Mouse (Mus musculus) spleen, postnatal 14 days (tissue): Measurements from ENCODE around the gene Zc3h10.

Experiments
- DNase-seq, 2 experiments: peaks; one replicate each; pipeline ENCODE4 v3.0.0; 2021 to 2022; ENCODE audit warnings: low spot score in 2 of 2

Gene Zc3h10

DNA sequence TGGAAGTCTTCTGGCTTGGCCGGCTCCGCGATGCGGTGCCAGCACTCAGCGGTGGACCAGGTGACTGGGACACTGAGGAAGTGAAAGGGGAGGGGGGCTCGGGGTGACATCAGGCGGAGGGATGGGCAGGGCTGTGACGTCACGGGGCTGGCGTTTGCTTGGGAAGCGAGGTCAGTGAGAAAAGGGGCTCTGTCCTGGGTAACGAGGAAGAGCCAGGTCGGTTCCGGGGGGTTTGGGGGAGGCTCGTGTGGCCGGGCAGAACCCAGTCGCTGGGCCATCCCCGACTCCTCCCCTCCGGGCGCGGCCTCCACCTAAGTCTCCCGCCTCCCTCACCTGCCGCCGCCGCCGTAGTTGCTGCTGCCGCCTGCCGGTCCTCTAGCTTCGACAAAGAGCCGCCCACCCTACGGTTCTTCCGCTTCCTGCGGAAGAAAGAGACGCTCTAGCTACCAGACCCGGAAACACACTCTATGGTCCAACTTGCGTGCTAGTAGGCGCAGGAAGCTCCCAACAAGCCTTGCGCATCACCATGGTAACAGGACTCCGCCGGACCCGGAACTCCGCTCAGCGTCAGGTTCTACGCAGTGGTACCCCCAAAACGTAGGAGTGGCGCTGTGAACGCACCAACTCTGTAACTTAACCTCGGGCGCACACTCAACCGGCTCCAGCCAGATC lies at the start of gene Zc3h10:
Gene Zc3h10, minus strand, starts transcription at position 414 of the 672 bp plus-strand sequence.
- peak; percentile 86 to 89 for DNase-seq

DNA sequence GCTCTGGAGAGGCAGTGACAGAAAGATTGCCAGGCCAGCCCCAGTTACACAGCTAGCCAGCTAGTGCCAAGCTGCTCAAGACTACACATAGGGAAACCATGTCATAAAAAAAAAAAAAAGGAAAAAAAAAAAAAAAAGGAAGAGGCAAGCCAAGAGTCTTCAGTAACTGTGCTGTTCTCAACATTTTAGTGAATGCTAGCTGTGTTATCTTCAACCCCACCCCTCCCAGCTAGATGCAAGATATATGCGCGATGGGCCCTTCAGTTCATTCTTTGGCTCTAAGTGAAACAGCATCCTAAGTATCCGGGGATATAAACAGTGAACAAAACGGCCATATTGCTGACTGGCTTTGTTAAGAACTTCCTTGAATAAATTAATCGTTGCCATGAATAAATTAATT lies 45.2 kb upstream of the Zc3h10 start:
- DNase-seq = no peak

DNA sequence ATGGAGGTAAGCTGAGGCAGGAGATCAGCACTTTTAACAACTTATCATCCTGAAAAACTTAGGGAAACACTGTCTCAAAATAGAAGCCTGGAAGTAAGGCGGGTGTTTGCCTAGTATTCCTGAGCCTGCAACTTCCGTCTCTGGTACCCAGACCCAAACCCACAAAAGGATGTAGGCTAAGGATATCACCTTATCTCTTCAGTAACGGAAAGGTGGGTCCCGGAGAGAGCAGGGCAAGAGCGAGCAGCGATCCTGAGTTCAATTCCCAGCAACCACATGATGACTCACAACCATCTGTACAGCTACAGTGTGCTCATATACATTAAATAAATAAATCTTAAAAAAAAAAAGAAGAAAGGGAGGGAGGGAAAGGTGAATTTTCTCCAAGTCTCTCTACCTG lies 43.9 kb upstream of the Zc3h10 start:
- DNase-seq = no peak

DNA sequence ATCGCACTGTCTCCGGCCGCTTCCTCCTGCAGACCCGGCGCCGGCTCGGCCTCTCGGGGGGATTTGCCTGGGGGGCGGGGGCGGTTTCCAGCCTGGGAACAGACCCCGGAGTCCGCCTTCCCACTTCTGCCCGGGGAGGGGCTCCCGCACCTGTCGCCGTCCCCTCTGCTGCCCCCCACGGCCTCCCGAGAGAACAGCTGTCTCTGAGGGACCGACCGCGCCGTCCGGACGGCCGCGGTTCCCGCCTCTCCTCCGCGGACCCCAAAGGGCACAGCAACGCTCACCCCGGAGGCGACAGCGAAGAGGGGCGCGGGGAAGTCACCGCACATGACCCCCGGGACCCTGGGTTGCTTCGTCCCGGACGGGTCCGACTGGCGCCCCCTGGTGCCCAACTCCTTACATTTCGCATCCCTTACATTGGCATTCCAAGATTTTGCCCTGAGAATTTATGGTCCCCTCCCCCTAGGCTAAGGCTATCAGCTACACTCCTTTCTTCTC lies 42.7 kb upstream of the Zc3h10 start:
- DNase-seq = peak in 1 of 2 experiments; percentile 27

DNA sequence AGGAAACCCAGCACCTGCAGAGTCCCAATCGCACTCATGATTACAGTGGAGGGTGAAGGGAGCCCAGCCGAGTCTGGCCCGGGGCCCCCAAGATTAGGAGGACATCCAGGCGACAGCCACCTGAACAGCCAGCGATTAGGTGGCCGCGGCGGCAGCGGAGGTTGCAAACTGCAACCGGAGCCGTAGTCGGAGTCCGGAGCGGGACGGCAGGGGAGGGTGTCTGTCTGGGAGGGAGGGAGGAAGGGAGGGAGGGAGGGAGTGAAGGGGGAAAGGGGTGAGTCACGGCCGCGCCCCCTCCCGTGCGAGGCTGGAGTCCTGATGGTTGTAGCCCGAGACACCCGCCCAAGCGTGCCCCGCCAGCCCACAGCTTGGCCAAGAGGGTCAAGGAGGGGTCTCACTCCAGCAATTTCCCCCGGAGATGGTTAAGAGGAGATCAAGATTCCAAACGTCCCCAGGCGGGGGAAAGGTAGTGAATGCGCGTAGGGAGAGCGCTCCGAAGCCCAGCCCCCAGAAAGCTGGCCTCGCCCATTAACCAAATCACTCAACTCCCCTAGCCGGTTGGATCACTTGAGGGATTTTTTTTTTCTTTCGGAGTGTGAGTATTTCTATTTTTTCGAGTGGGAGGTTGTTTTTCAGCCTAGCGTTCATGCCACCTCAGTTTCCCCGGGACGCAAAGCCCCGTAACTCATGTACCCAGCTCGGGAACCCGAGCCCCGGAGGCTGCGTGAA lies 42.1 kb upstream of the Zc3h10 start, which contains the start of gene Erbb3:
Gene Erbb3, minus strand, starts transcription at position 189 of the 729 bp plus-strand sequence.
- DNase-seq = peak in 1 of 2 experiments; percentile 18

DNA sequence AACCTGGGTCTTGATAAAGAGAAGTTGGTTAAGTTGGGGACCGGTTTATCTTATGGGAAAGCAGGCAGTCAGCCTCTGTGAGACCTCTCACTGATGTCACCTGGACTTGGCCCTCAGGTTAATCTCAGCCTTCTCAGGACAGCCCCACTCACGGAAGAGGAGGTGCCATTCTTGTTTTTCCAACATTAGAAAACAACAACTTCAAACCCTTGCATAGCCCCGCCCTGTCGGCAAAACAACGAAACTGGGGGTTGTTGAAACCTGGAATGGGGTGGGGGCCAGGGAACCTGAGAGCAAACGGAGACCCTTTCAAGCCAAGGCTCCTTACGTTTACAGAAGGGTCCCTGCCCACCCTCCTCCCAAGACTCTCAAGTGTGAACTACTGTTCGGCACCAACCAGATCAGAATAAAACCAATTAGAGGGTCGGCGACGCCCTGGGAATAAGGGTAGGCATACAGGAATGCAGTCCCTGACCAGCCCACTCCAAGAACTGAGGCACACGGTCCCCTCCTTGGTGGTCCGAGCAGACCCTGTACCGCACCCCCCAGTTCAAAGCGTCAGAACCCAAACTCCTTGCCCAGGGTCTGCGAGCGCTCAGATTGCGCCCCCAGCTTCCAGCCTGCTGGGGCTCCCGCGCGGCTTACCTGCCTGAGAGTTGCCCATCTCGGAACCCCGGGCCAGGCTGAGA lies 41.3 kb upstream of the Zc3h10 start:
- no peak for DNase-seq

DNA sequence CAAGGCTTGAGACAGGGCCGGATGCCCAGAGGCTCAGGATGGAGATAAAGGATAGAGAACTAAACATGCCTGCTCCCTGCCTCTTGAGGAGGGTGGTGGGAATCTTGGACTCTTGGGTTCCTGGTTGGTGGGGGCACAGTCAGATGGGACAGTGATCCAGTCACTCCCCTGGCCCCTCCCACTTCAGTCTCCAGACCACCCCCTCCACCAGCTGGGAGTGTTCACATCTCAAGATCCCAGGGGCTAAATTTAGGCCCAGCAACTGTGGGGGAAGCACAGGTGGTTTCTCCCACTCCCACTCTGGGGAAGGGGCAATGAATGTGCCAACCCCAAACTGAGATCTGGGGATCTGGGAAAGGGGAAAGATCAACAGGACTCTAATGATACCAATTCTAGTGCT lies 40.6 kb upstream of the Zc3h10 start:
- DNase-seq = no peak

DNA sequence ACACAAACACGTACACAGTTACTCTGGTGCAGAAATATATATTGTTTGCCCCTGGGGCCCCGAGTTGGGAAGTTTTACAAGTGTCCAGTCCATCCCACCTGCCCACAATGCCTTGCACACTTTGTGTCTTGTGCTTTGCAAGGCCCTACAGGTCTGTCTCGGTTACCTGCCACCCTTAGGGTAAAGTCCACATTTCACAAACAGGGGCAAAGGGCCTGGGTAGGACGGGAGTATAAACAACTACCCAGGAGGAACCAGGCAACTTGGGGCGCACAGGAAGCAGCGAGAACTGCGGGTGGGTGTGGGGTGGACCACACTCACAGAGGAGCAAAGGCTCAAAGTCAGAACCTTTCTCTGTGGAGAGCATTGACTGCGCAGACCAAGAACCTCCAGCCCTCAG lies 40.1 kb upstream of the Zc3h10 start:
- no peak for DNase-seq

DNA sequence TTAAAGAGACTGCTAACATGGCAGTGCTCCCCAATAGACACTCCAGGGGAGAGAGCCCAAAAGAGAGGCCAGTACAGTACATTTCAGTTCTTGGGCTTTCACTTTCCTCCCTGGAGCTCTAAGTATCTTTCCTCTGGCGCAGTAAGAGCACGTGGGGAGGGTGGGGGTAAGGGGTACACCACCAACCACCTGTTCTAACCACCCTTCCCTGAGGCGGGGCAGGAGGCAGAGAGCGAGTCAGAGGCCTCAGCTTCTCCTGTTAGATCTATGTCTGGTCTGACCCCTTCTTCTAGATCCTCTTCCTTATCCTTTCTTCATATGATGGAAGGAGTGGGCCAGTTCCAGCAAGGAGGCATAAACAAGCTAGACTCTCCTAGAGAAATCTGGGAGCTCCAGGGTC lies 39.5 kb upstream of the Zc3h10 start:
- no peak for DNase-seq

DNA sequence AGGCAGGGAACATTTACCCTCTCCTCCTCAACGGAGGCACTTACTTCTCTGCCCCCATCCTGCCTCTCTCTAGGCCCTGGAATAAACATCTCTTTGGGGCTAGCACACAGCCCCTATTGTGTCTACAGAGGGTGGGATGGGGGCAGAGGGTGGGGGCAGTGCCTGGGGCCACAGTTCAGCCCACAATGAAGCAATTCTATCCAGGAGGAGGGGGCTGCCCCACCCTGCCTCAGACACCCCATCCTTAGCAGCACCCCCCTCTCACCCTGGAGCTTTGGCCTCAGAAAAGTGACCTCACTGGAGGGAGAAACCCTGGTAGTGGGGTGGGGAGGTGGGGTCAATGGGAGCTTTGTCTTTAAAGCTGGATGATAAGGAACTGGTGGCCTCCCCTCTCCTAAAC lies 39.0 kb upstream of the Zc3h10 start:
- DNase-seq = no peak

DNA sequence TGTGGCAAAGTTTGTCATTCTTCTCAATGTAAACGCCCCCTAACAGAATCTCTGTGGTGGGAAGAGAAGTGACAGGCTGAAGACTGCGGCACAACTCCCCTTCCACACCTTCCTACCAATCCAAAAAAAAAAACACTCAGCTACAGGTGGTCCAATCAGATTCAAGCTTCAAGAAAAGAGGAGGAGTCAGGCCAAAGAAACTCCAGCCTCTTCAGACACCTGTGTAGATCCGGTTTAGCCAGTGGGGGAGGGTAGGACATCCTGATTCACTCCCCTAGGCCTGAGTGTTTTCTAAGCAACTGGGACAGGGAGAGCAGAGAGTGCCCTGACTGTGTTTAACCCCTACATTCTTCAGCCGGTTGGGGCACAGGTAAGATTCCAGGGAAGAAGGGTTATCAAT lies 36.8 kb upstream of the Zc3h10 start:
- no peak for DNase-seq

DNA sequence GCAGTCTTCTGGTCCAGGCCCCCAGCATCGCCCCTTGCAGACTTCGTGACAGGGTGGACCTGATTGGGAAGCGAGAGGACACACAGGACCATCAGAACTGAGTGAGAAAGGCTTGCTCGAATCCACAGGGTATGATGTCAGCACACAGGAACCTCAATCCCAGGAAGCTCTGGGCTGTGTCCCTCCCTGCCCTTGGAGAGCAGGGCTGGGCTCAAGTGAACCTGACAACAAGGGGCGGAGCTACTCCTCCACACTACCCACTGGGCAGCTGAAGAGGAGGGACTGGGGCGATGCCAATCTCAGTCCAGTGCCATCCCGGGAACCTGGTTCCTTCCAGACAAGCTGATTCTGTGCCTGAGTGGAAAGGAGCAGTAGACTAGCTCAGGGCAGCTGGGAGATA lies 36.1 kb upstream of the Zc3h10 start:
- DNase-seq = no peak

DNA sequence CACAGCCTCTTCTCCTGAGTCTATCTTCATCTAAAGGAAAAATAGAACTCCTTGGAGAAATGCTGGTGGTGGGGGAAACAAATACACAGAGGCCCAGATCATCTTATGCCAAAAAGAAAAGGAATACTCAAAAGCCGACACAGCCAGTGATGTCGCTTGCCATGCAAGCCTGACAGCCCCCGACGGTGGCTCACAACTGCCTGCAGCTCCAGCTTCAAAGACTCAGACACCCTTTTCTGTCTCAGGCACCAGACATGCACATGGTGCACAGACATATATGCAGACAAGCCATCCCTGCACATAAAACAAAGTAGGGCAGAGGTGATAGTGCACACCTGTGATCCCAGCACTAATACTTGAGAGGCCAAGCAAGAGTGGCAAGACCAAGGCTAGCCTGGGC lies 32.2 kb upstream of the Zc3h10 start:
- no peak for DNase-seq

DNA sequence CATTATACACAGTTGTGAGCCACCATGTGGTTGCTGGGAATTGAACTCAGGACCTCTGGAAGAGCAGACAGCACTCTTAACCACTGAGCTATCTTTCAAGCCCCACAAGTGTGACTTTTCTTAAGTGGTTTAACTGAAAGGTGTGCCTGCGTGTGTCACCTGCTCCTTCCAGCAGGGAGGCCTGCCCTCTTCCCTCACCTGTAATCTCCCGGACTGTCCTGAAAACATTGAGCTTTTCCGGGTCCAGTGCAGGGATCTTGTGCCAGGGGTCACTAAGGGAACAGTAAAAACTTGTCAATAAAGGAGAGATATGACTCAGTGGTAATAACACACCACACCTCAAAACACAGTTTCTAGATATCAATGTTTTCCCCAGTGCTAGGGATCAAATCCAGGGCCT lies 31.7 kb upstream of the Zc3h10 start:
- DNase-seq = no peak

DNA sequence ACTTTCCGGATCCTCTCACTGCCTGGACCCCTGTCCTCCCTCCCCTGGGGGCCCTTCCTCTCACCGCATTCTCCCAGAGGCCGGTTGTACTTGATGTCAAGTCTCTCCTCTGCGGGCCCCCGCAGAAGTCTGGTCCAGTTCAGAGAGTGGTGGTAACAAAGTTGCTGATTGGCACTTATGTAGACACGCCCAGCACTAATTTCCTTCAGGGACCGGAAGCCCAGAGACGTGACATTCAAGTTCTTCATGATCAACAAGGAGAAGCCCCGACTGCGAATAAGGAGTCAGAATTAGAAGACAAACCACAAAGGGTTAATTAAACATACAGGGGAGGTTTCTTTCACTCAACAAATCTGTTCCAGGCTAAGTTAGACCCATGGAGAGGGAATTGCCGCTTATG lies 30.8 kb upstream of the Zc3h10 start:
- no peak for DNase-seq

DNA sequence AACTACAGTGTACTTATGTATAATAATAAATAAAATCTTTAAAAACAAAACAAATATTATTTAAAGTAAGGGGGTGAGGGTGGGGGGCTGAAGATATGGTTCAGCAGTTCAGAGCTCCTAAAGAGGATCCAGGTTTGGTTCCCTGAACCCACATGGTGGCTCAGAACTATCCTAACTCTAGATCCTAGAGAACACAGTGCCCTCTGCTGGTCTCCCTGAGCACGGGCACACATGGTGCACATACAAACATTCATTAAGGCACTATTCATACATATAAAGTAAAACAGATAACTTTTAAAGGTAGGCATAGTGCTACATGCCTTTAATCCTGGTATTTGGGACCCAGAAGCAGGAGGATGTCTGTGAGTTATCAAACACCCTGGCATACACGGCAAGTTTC lies 27.5 kb upstream of the Zc3h10 start:
- DNase-seq = no peak

DNA sequence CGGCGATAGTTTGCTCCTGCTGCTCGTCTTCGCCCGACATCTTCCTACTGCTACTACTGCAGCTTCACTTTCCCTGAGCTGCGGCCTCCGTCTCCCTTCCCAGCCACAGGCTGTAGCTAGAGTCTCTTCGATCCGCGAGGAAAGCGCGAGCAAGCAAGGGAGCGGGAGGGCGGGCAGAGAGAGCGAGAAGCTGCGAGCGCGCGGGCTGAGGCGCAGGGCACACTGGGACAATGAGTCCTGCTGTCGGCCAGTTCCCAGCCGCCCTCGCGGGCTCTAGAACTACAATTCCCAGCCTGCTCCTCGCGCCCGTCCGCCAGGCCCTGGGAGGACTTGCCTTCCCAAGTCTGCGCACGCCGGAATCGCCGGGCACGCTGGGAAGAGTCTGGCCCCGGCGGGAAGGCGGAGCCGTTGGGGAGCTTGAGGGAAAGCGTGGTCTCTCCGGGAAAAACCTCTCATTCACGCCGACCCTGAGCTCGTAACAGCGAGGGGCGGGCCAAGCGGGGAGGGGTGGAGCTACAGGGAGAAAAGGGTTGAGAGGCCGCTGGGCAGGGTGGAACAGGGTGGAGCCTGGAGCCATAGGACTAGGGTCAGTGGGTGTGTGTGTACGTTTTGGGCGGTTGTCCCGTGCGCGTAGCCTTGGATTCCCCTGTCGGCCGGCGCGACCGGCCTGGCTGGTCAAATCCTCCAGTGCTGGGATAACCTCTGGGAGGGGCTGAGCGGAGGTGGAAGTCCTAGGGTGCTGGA lies 18.4 kb upstream of the Zc3h10 start, which contains the start of gene Pa2g4:
Gene Pa2g4, minus strand, starts transcription at position 200 of the 744 bp plus-strand sequence.
- DNase-seq = peak; percentile 91 to 94

DNA sequence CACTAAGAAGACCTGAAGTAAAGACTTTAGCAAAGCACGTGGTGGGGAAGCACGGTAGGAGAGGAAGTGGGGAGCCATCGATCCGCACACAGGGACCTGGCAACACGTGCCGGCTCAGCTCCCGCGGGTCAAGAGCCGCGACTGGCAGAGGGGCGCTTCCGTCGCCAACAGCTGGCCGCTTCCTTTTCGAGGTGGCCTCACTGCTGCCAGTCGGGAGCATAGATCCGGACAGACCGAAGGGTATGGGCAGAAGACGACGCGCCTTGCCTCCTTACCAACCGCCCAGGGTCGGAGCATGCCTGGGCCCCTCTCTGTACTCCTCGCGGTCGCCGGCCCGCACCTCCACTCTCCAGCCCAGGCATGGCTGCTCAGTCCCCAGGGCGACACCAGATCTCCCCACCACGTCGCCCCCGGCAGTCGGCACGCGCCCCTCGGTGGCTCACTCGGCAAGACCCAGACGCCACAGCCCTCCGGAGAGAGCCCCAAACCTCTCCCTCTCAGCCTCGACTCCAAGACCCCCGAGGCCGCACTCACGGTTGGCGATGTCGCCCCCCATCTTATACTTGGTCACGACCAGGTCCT lies 17.7 kb upstream of the Zc3h10 start:
- peak in 1 of 2 experiments; percentile 34 for DNase-seq

DNA sequence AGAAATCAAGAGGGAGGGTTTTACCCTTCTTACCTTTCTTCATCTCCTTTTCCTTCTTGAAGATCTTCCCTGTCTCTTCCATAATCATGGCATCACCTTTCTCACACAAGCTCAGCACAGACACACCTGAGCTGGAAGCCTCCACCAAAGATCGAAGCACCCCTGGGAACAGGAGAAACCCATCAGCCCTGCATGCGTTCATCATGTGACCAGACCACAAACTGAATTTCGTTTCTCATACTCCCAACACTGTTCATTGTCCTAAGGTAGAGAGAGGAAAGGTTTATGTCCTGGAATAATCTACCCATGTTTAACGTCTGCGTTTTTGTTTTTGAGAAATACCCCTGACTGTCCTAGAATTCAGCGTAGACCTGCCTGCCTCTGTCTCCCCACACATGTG lies 16.0 kb upstream of the Zc3h10 start:
- no peak for DNase-seq

DNA sequence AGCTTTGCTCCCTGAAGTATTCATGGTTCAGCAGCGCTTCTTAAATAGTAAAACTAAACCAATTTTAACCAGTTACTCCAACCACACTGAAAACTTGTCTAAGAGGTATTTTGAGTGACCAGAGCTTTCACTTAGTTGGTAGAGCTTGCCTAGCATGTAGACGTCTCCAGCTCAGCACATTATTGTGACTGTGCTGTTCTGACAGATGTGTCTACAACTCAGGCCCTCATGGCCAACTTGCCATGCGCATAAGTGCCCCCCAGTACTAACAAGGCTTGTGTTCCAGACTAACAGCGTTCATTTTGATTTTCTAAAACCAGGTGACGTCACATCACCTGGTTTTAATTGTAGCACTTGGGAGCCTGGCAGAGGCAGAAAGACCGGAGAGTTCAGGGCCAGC lies 9.4 kb upstream of the Zc3h10 start:
- DNase-seq = no peak

DNA sequence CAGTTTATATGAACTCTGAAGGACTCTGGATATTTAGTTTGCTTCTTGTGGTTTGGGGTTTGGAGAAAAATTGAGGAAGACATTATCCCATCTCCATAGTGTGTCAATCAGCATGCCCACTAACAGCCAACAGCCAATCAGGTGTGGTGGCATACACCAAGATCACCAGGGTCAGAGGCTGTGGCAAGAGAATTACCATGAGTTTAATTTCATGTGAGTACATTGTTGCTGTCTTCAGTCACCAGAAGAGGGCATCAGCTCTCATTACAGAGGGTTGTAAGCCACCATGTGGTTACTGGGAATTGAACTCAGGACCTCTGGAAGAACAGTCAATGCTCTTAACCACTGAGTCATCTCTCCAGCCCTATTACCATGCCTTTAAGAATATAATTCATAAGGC lies 8.7 kb upstream of the Zc3h10 start:
- no peak for DNase-seq
